Mouse (Mus musculus) liver, embryonic 16.5 days (tissue): ENCODE data around the gene Thap2. TPM values are rescaled to one million over a fixed set of nuclear protein-coding genes. Genes with fewer than 3 reads are reported as not detected.

ENCODE experiments used
- ATAC-seq: fragments of 200-750 bp; cut with Nextera tagmentation; 2 replicates; pipeline ENCODE4 v1.8.0; 2017; ENCODE audit warnings: low read depth, mild to moderate bottlenecking, moderate number of reproducible peaks, moderate library complexity
- H3K27ac ChIP-seq: fragments of 300-500 bp; sonication (generic); 2 replicates; pipeline ENCODE4 v1.5.1; 2014; ENCODE audit warnings: mild to moderate bottlenecking, low read length
- H3K27me3 ChIP-seq: fragments of 300-500 bp; sonication (generic); 2 replicates; pipeline ENCODE4 v1.6.1; 2014; ENCODE audit warnings: low read depth, low read length, mixed read lengths; ENCODE audit not compliant: control insufficient read depth, insufficient read depth
- H3K36me3 ChIP-seq: fragments of 300-500 bp; sonication (generic); 2 replicates; pipeline ENCODE4 v1.6.1; 2014; ENCODE audit warnings: mild to moderate bottlenecking; ENCODE audit not compliant: control insufficient read depth, insufficient read depth
- H3K4me1 ChIP-seq: fragments of 300-500 bp; sonication (generic); 2 replicates; pipeline ENCODE4 v1.6.1; 2014; ENCODE audit warnings: low read depth, low read length, mixed read lengths; ENCODE audit not compliant: control insufficient read depth
- H3K4me2 ChIP-seq: fragments of 300-500 bp; sonication (generic); 2 replicates; pipeline ENCODE4 v1.6.1; 2014; ENCODE audit warnings: low read depth, low read length, mixed read lengths
- H3K4me3 ChIP-seq: fragments of 300-500 bp; sonication (generic); 2 replicates; pipeline ENCODE4 v1.5.1; 2014; ENCODE audit warnings: low read depth, mild to moderate bottlenecking, low read length
- H3K9ac ChIP-seq: fragments of 300-500 bp; sonication (generic); 2 replicates; pipeline ENCODE4 v1.6.1; 2014; ENCODE audit warnings: low read depth, low read length
- H3K9me3 ChIP-seq: fragments of 300-500 bp; sonication (generic); replicated peaks from 2 replicates; pipeline ENCODE4 v1.6.1; 2016; ENCODE audit warnings: low read length; ENCODE audit not compliant: control insufficient read depth
- WGBS: fragments of 180-500 bp; shearing (Covaris S2); extraction: QIAGEN DNeasy Blood & Tissue Kit; methylation state at CpG from one replicate; pipeline ENCODE4 v1.1.7; 2014; ENCODE audit not compliant: insufficient replicate concordance; 5-methylcytosine and 5-hydroxymethylcytosine counted together
- polyA plus RNA-seq: library from polyadenylated mRNA; unstranded; fragments of >200 nt; fragmentation: Nextera tagmentation; extraction: Ambion mirVana; gene quantifications from 2 replicates; pipeline ENCODE4 v1.2.1, GENCODE M21; 2015

Thap2 gene
- polyA plus RNA-seq, 1 experiment from 2014 or later = 5.5 TPM

- 54% methylated on average over 4 of the region's 4 CpGs for WGBS
- peaks cover 4% of the 10 kb centered on the region; the same call in 1 of the 2 replicates for H3K36me3 ChIP-seq
- ATAC-seq = no peak; the same call in 1 of the 2 replicates
These were observed 41.3 kb downstream of the Thap2 start for GRCm38 (mm10) chr10:115342771-115343425.

DNA sequence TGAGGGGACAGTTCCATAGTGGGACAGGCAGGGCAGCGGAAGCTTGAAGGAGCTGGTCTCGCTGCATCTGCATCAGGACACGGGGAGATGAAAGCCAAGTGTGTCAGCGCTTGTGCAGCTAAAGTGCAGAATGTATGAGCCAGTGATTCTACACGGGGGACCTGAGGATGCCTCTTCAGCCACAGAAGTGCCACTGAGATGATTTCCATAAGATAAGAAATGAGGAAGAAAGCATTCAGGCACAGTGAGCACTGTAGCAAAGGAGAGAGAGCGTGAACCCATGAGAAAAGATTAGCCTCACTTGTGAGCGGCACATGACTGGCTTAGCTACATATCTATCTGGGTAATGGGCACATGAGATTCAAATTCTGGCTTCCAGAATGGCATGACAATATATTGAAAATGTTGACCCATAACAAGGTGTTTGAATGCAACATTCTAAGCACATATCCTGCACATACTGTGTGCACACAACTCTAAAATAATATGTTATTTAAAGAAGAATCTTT, 44.4 kb downstream of the Thap2 start:
- Histone ChIP-seq H3K9ac (no peak overlapping the region), H3K27ac (no peak overlapping the region), H3K4me2 (no peak overlapping the region), H3K27me3 (no peaks in the 10 kb centered on the region), H3K4me1 (no peaks in the 10 kb centered on the region), H3K4me3 (no peak overlapping the region), H3K36me3 (no peaks in the 10 kb centered on the region), H3K9me3 (no peaks in the 10 kb centered on the region)
- ATAC-seq = no peak
- 67% methylated on average over 7 of the region's 7 CpGs for WGBS

More at GRCm38 (mm10) chr10:115342771-115343425, 41.3 kb downstream of the Thap2 start:
- H3K27ac ChIP-seq = no peak overlapping the region
- no peaks in the 10 kb centered on the region for H3K9me3 ChIP-seq
- H3K4me2 ChIP-seq = no peak overlapping the region
- H3K4me1 ChIP-seq = no peaks in the 10 kb centered on the region
- no peaks in the 10 kb centered on the region for H3K27me3 ChIP-seq
- no peak overlapping the region for H3K4me3 ChIP-seq
- no peak overlapping the region for H3K9ac ChIP-seq

- WGBS = 59% methylated on average over 4 of the region's 4 CpGs
- no peak for ATAC-seq
These were observed 47.3 kb downstream of the Thap2 start for GRCm38 (mm10) chr10:115336901-115337300.

GRCm38 (mm10) chr10:115333528-115333927, 50.7 kb downstream of the Thap2 start:
- no peaks in the 10 kb centered on the region for H3K36me3 ChIP-seq
- no peaks in the 10 kb centered on the region for H3K27me3 ChIP-seq
- H3K9ac ChIP-seq = no peak overlapping the region
- no peak for ATAC-seq
- H3K4me1 ChIP-seq = no peaks in the 10 kb centered on the region
- H3K27ac ChIP-seq = no peak overlapping the region
- 57% methylated on average over 9 of the region's 9 CpGs for WGBS
- no peak overlapping the region for H3K4me3 ChIP-seq
- no peaks in the 10 kb centered on the region for H3K9me3 ChIP-seq
- H3K4me2 ChIP-seq = no peak overlapping the region

More at GRCm38 (mm10) chr10:115336901-115337300, 47.3 kb downstream of the Thap2 start:
- H3K27ac ChIP-seq = no peak overlapping the region
- no peaks in the 10 kb centered on the region for H3K9me3 ChIP-seq
- H3K4me3 ChIP-seq = no peak overlapping the region
- H3K4me2 ChIP-seq = no peak overlapping the region
- H3K27me3 ChIP-seq = no peaks in the 10 kb centered on the region
- H3K36me3 ChIP-seq = no peaks in the 10 kb centered on the region
- H3K9ac ChIP-seq = no peak overlapping the region
- H3K4me1 ChIP-seq = no peaks in the 10 kb centered on the region

DNA sequence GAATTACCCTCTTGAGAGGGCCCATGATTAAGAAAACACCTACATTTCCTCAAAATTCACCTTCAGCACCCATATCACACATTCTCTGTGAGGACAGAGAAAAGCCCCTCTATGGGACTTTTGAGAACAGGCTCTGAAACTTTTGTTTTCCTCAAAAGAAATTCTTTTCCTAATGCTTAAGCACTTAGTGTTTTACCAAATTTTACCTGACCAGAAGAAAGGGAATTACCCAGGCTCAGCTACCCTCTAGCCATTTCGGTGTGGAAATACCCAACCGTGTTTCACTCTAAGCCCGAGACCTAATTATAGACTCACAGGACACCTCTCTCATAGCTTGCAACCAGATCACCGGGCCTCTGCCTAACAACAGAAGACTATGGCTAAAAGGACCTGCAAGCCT, 51.2 kb downstream of the Thap2 start:
- WGBS = 78% methylated on average over 4 of the region's 4 CpGs
- H3K36me3 ChIP-seq = no peaks in the 10 kb centered on the region
- no peaks in the 10 kb centered on the region for H3K4me1 ChIP-seq
- no peak overlapping the region for H3K4me3 ChIP-seq
- no peak for ATAC-seq
- H3K4me2 ChIP-seq = no peak overlapping the region
- no peak overlapping the region for H3K27ac ChIP-seq
- H3K27me3 ChIP-seq = no peaks in the 10 kb centered on the region
- no peaks in the 10 kb centered on the region for H3K9me3 ChIP-seq
- no peak overlapping the region for H3K9ac ChIP-seq

DNA sequence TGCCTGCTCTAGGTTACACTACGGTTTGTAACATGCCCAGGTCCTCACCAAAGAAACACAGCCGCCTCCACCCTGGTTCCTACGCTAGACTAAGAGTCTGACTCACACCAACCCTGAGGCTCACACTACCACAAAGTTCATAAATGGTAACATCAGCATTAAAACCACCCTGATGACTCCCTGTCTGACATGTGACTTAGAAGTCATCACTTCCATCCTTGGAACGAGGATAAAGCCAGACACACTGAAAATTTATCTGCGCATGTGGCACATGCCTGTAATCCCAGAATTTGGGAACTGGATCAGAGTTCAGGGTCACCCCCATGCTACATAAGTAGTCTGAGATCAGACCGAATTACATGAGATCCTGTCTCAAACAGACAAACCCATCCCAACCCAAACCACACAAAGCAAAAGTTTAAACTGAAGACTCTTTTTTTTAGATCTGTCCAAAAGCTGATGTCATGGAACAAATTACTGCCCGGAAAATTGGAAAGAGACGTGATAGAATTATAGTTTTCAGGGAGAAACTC, 51.8 kb downstream of the Thap2 start:
- H3K36me3 ChIP-seq = no peaks in the 10 kb centered on the region
- H3K27ac ChIP-seq = no peak overlapping the region
- H3K4me1 ChIP-seq = no peaks in the 10 kb centered on the region
- 61% methylated on average over 8 of the region's 8 CpGs for WGBS
- ATAC-seq = no peak
- H3K9ac ChIP-seq = no peak overlapping the region
- H3K4me2 ChIP-seq = no peak overlapping the region
- no peaks in the 10 kb centered on the region for H3K9me3 ChIP-seq
- H3K27me3 ChIP-seq = no peaks in the 10 kb centered on the region
- H3K4me3 ChIP-seq = no peak overlapping the region

GRCm38 (mm10) chr10:115329010-115329530, 55.2 kb downstream of the Thap2 start:
- Histone ChIP-seq H3K9ac (no peak overlapping the region), H3K4me2 (no peak overlapping the region), H3K27me3 (no peaks in the 10 kb centered on the region), H3K9me3 (no peaks in the 10 kb centered on the region), H3K27ac (no peak overlapping the region), H3K4me3 (no peak overlapping the region), H3K36me3 (no peaks in the 10 kb centered on the region), H3K4me1 (no peaks in the 10 kb centered on the region)
- 53% methylated on average over 3 of the region's 3 CpGs for WGBS
- ATAC-seq = no peak

DNA sequence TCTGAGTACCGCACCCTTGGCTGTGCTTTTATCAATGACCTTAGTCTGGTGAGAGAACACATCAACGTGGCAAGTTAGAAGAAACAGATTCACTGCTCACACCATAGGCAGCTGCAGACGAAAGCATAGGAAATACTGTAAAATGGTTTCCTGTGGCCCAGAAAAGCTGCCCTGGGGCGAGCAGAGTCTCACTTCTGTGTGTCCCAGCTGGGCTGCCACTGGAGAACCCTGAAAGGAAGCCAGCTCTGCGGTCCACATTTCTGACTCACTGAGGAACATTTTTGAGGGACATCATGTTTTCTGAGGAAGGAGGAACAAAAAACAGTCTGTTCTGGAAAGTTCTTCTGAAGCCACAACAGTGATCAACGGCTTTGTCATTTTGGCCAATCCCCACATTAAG, 55.7 kb downstream of the Thap2 start:
- Histone ChIP-seq H3K36me3 (no peaks in the 10 kb centered on the region), H3K27me3 (no peaks in the 10 kb centered on the region), H3K4me1 (no peaks in the 10 kb centered on the region), H3K4me2 (no peak overlapping the region), H3K4me3 (no peak overlapping the region), H3K27ac (no peak overlapping the region), H3K9ac (no peak overlapping the region), H3K9me3 (no peaks in the 10 kb centered on the region)
- WGBS = 41% methylated on average over 6 of the region's 6 CpGs
- no peak for ATAC-seq

DNA sequence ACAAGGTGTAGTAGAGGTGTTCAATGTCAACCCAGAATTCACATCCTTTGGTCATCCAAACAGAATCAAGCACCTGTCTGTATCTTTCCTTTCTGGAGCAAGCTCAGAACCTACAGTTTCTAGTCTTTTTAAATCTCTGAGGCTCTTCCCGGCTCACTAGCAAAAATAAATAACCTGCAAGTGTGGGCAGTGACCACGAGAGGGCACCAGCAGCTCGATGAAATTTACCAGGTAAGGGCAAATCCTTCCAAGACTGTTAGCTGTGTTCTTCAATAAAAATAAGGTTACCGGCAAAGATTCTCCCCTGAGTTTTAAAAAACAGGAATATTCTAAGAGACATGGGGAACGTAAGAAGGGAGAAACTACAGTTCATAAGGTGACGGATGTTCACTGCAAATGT, 60.9 kb downstream of the Thap2 start:
- Histone ChIP-seq H3K27ac (no peak overlapping the region), H3K4me2 (no peak overlapping the region), H3K36me3 (no peaks in the 10 kb centered on the region), H3K9me3 (no peaks in the 10 kb centered on the region), H3K27me3 (no peaks in the 10 kb centered on the region), H3K4me1 (no peaks in the 10 kb centered on the region), H3K9ac (no peak overlapping the region), H3K4me3 (no peak overlapping the region)
- no peak for ATAC-seq
- WGBS = 8% methylated on average over 6 of the region's 6 CpGs
